Mouse (Mus musculus) liver, embryonic 11.5 days (tissue): ENCODE results near the gene Zfp784. TPM values are rescaled to one million over a fixed set of nuclear protein-coding genes. Genes with fewer than 3 reads are reported as not detected.
A peak's percentile ranks its signal among the peaks of the same experiment; 100 is the strongest.

Source experiments
- ATAC-seq: fragments of 200-750 bp; cut with Nextera tagmentation; replicated peaks from 2 replicates; pipeline ENCODE4 v1.8.0; 2017; ENCODE audit warnings: moderate number of reproducible peaks, mild to moderate bottlenecking, moderate TSS enrichment, moderate library complexity; ENCODE audit not compliant: low FRiP score
- DNase-seq: peaks from one replicate; pipeline ENCODE4 v3.0.0-alpha.2; 2017; ENCODE audit warnings: low spot score
- H3K27ac ChIP-seq: fragments of 300-500 bp; sonication (generic); 2 replicates; pipeline ENCODE4 v1.5.1; 2014; ENCODE audit warnings: mild to moderate bottlenecking, low read depth, low read length, control low read depth
- H3K27me3 ChIP-seq: fragments of 300-500 bp; sonication (generic); replicated peaks from 2 replicates; pipeline ENCODE4 v1.6.1; 2014; ENCODE audit warnings: low read length, mixed read lengths; ENCODE audit not compliant: control insufficient read depth, insufficient read depth
- H3K36me3 ChIP-seq: fragments of 300-500 bp; sonication (generic); 2 replicates; pipeline ENCODE4 v1.6.1; 2014; ENCODE audit warnings: mild to moderate bottlenecking, low read length, moderate library complexity, mixed read lengths; ENCODE audit not compliant: control insufficient read depth, insufficient read depth
- H3K4me1 ChIP-seq: fragments of 300-500 bp; sonication (generic); replicated peaks from 2 replicates; pipeline ENCODE4 v1.6.1; 2014; ENCODE audit warnings: low read length, mixed read lengths; ENCODE audit not compliant: control insufficient read depth, insufficient read depth
- H3K4me2 ChIP-seq: fragments of 300-500 bp; sonication (generic); 2 replicates; pipeline ENCODE4 v1.6.1; 2014; ENCODE audit warnings: mild to moderate bottlenecking, control low read depth, moderate library complexity
- H3K4me3 ChIP-seq: fragments of 300-500 bp; sonication (generic); 2 replicates; pipeline ENCODE4 v1.5.1; 2014; ENCODE audit warnings: low read depth, low read length, control low read depth
- H3K9ac ChIP-seq: fragments of 300-500 bp; sonication (generic); 2 replicates; pipeline ENCODE4 v1.6.1; 2014; ENCODE audit warnings: low read depth, low read length, control low read depth
- H3K9me3 ChIP-seq: fragments of 300-500 bp; sonication (generic); 2 replicates; pipeline ENCODE4 v1.6.1; 2016; ENCODE audit warnings: low read length, inconsistent platforms, mixed read lengths; ENCODE audit not compliant: control insufficient read depth
- WGBS: fragments of 180-500 bp; shearing (Covaris S2); extraction: QIAGEN DNeasy Blood & Tissue Kit; methylation state at CpG from one replicate; pipeline ENCODE4 v1.1.7; 2014; 5-methylcytosine and 5-hydroxymethylcytosine counted together
- polyA plus RNA-seq: library from polyadenylated mRNA; unstranded; fragments of >200 nt; fragmentation: Nextera tagmentation; extraction: Ambion mirVana; gene quantifications from 2 replicates; pipeline ENCODE4 v1.2.1, GENCODE M21; 2014

Zfp784 gene
- polyA plus RNA-seq, 1 experiment from 2014 or later: 2.4 TPM

DNA sequence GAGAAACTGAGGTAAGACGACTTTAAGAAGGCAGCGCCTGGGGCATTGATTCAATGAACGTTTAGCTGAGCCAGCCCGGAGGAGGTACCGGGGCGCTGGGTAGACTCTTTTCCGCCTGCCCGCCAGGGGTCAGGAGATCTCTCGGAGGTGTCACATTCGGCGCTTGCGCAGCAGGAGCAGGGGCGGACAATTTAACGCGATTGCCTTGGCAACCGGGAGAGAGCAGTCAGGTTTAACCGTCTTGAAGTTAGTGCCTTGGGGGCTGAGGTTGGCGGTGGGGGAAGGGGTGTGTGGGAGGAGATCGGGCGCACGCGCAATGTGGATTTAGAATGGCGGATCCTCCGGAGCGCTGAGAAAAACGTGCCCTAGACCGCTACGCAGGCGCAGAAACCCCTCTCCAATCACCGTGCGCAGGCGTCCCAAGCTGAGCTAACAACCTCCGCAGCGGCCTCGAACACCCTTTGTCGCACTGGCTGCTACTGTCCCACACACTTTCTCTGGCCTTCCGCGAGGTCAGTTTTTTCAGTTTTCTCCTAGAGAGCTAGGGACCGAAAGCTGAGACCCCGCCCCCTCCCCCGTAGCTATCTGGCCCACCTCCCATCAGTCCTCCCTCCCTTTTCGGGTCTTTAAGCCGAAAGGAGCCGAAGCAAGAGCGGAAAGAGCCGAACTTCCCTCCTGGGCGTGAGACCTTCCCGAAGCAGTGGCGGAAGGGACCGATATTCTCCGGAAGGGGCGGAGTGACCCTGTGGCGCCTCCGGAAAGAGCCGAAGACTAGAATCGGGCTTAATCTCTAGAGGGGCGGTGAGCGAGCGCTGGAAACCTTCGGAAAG lies 22.9 kb upstream of the Zfp784 start:
- ATAC-seq (peak; percentile 86), DNase-seq (peak; percentile 92)
- Histone ChIP-seq H3K9ac (peak overlapping the region; percentile 98), H3K4me3 (peak overlapping the region; percentile 80), H3K36me3 (peaks cover 5% of the 10 kb centered on the region), H3K27ac (peak overlapping the region; percentile 98), H3K27me3 (peaks cover 29% of the 10 kb centered on the region), H3K9me3 (no peaks in the 10 kb centered on the region), H3K4me1 (peaks cover 29% of the 10 kb centered on the region), H3K4me2 (peak overlapping the region; percentile 100)
- 1% methylated on average over 60 of the region's 60 CpGs for WGBS

DNA sequence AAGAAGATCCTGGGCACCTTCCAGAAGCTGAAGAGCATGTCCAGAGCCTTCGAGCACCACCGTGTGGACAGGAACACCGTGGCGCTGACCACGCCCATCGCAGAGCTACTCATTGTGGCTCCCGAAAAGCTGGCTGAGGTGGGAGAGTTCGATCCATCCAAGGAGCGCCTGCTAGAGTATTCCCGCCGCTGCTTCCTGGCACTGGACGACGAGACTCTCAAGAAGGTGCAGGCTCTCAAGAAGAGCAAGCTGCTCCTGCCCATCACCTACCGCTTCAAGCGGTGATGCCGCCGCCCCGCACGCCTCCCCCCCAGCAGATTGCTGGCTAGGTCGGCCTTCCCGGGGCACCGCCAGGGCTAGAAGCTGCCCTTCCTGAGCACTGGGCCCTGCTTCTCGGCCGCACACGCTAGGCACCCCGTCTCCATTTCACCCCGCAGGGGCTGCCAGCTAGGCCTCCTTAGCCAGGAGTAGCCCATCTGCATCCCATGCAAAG lies 22.0 kb upstream of the Zfp784 start:
- H3K9me3 ChIP-seq: no peaks in the 10 kb centered on the region
- 4% methylated on average over 27 of the region's 27 CpGs for WGBS
- peak overlapping the region; percentile 98 for H3K9ac ChIP-seq
- no peak for ATAC-seq
- H3K4me1 ChIP-seq: peaks cover 21% of the 10 kb centered on the region
- peak overlapping the region; percentile 100 for H3K4me2 ChIP-seq
- peak; percentile 69 for DNase-seq
- peak overlapping the region; percentile 98 for H3K27ac ChIP-seq
- H3K27me3 ChIP-seq: peaks cover 37% of the 10 kb centered on the region
- H3K36me3 ChIP-seq: no peaks in the 10 kb centered on the region
- H3K4me3 ChIP-seq: peak overlapping the region; percentile 80

DNA sequence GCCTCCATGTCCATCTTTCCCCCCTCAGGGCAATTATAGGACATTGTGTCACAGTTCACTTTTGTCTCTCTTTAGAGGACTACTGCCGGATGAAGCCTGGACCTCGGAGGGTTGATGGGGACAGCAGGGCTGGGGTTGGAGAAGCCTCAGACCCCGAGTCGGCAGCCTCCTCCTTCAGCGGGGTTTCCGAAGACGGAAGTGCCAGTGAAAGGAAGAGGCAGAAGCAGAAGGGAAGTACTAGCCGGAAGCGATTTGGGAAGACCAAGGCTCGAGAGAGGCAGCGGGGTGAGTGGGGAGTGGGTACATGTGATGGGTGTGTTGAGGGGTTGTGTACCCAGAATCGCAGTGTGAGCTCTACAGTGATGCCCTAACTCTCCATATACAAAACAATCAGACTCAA lies 21.2 kb upstream of the Zfp784 start:
- H3K9me3 ChIP-seq: no peaks in the 10 kb centered on the region
- 84% methylated on average over 12 of the region's 12 CpGs for WGBS
- no peak overlapping the region for H3K4me2 ChIP-seq
- peaks cover 16% of the 10 kb centered on the region for H3K4me1 ChIP-seq
- ATAC-seq (no peak), DNase-seq (no peak)
- H3K27me3 ChIP-seq: peaks cover 46% of the 10 kb centered on the region
- H3K36me3 ChIP-seq: no peaks in the 10 kb centered on the region
- H3K9ac ChIP-seq: no peak overlapping the region
- no peak overlapping the region for H3K27ac ChIP-seq
- H3K4me3 ChIP-seq: 0 out of 2 replicates have a peak overlapping the region, but pooled peaks have one; percentile 80

DNA sequence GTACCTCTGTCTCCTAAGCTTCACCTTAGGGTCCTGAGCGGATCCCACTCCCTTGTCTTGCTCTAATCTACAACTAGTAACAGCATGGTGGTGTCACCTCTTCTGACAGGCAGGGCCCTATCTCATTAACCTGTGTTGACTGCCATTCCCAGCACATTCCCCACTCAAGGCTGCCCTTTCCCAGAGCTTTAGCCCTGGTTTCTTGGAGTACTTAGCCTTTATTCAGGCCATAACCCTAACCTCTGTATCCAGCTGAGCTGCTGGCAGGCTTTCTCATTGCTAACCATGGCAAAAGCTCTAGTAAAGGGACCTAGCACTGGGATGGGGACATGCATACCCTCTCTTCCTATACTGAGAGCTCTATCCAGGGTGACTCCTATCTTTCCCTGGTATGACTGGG lies 20.4 kb upstream of the Zfp784 start:
- H3K36me3 ChIP-seq: no peaks in the 10 kb centered on the region
- DNase-seq: no peak
- no peak overlapping the region for H3K27ac ChIP-seq
- no peaks in the 10 kb centered on the region for H3K9me3 ChIP-seq
- H3K4me2 ChIP-seq: no peak overlapping the region
- H3K27me3 ChIP-seq: peaks cover 54% of the 10 kb centered on the region
- peaks cover 9% of the 10 kb centered on the region for H3K4me1 ChIP-seq
- ATAC-seq: no peak
- no peak overlapping the region for H3K4me3 ChIP-seq
- WGBS: 92% methylated on average over 1 of the region's 1 CpGs
- no peak overlapping the region for H3K9ac ChIP-seq

DNA sequence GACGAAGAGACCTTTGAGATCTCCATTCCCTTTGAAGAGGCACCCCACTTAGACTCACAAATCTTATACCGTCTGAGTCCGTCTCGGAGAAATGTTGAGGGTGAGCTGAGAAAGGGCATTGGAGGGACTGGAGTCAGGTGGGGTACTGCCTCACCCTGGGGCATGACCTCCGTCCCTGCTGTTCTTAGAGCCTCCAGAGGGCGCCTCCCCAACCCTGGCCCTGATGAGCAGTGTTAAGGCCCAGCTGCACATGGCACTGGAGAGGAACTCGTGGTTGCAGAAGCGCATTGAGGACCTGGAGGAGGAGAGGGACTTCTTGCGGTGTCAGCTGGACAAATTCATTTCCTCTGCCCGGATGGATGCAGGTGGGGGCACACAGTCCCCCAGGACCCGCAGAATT lies 19.6 kb upstream of the Zfp784 start:
- no peak for DNase-seq
- Histone ChIP-seq H3K27me3 (peaks cover 62% of the 10 kb centered on the region), H3K4me2 (no peak overlapping the region), H3K27ac (no peak overlapping the region), H3K9me3 (no peaks in the 10 kb centered on the region), H3K4me1 (peaks cover 12% of the 10 kb centered on the region), H3K36me3 (no peaks in the 10 kb centered on the region), H3K9ac (no peak overlapping the region), H3K4me3 (no peak overlapping the region)
- WGBS: 26% methylated on average over 11 of the region's 11 CpGs
- no peak for ATAC-seq

DNA sequence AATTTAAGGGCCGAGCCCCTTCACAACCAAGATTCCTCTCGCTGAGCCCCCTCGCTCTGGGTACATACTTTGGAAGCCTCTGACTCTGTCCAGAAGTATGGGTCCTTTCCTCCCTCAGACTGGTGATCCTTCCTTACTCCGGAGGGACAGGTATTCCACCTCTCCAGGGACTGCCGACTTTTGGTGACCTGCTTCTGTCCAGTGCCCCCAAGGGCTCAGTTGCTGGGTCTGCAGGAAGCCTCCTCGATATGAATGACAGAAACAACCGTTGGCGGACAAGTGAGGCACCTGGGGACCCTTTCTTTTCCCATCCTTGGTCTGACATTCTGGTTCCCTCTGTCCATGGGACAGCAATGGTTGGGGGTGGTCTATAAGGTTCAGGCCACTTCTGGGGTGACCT lies 19.1 kb upstream of the Zfp784 start:
- Histone ChIP-seq H3K9ac (no peak overlapping the region), H3K4me3 (0 out of 2 replicates have a peak overlapping the region, but pooled peaks have one; percentile 32), H3K4me1 (peaks cover 15% of the 10 kb centered on the region), H3K27me3 (peaks cover 66% of the 10 kb centered on the region), H3K36me3 (no peaks in the 10 kb centered on the region), H3K9me3 (no peaks in the 10 kb centered on the region), H3K27ac (no peak overlapping the region), H3K4me2 (no peak overlapping the region)
- WGBS: 34% methylated on average over 8 of the region's 8 CpGs
- DNase-seq (no peak), ATAC-seq (no peak)

DNA sequence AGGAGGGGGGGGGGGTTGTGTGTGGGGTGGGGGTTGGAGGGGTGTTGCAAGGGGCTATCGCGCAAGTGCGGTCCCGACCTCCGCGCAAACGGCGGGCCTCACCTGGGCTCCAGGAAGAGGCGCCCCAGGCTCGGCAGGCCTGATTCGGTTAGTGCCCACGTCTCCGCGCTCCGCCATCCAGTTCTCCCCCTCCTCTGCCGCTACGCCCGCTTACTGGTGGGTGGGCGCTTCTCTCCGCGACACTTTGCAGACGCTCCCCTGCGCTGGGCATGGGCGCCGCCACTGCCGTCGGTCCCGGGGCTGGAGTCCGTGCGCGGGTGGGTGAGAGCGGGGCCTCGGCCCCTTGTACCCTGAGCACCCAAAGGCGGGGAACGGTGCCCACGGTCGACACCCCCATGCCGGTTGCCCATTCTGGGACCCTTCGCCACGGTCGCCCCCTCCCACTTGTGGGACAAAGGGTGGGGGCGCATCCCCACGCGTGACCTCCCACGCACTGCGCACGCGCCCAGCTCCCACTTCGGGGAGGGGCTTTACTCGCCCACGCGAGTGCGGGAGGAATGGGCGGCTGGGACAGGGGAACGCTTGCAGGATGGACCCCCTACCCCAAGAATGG lies 18.5 kb upstream of the Zfp784 start:
- Histone ChIP-seq H3K36me3 (no peaks in the 10 kb centered on the region), H3K9ac (0 out of 2 replicates have a peak overlapping the region, but pooled peaks have one; percentile 13), H3K4me3 (peak overlapping the region; percentile 32), H3K27me3 (peaks cover 73% of the 10 kb centered on the region), H3K9me3 (no peaks in the 10 kb centered on the region), H3K4me2 (peak overlapping the region; percentile 54), H3K27ac (no peak overlapping the region), H3K4me1 (peaks cover 15% of the 10 kb centered on the region)
- WGBS: 5% methylated on average over 53 of the region's 55 CpGs
- ATAC-seq (no peak), DNase-seq (peak; percentile 58)

DNA sequence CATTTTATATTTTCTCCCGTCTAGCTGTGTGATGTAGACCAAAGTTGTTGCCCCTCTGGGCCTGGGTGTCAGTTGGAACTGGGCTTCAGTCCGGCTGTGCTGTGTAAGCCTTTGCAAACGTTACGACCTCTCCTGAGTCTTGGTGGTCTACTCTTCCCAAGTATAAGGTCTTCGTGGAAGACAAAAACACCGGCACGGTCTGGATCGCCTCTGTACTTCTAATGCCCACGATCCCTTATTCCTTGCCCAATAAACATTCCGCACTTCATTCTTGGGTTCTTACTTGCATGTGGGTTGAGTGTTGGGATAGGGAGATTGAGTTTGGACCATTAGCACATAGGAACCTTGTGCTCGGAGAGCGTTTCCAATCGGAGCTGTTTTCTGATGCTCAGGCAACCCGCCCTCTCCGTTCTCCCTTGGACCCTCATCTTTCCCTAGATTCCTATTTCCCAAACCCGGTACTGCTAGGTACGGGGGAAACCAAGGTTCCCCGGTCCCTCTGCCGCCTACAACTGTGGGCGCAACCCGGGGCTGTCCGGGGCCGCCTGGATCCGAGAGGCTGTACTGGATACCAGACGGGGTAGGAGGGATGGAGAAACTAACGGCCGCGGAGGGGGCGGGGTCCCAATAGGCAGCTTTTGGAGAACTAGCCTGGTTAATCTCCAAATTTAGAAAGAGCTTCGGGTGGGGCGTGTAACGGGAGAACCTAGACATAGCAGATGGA lies 15.4 kb upstream of the Zfp784 start:
- ATAC-seq (no peak), DNase-seq (no peak)
- no peak overlapping the region for H3K9ac ChIP-seq
- no peaks in the 10 kb centered on the region for H3K36me3 ChIP-seq
- peaks cover 86% of the 10 kb centered on the region for H3K27me3 ChIP-seq
- WGBS: 9% methylated on average over 32 of the region's 32 CpGs
- peaks cover 8% of the 10 kb centered on the region for H3K4me1 ChIP-seq
- no peaks in the 10 kb centered on the region for H3K9me3 ChIP-seq
- no peak overlapping the region for H3K27ac ChIP-seq
- H3K4me3 ChIP-seq: peak overlapping the region; percentile 73
- H3K4me2 ChIP-seq: peak overlapping the region; percentile 92
